ENCODE assay signal across 8 mouse cellular contexts in genomic region chr11:12025756-12026593, GRCm38 (mm10). TPM values are rescaled to one million over a fixed set of nuclear protein-coding genes. Genes with fewer than 3 reads are reported as not detected.
A peak's percentile ranks its signal among the peaks of the same experiment; 100 is the strongest.
DNase-seq lines count a peak whose midpoint lies in the region; ATAC-seq and TF ChIP-seq lines count a peak whose summit lies in the region.

No protein-coding gene starts in this region.

- WGBS in heart, embryonic 12.5 days = 72% methylated on average over 108 of the region's 108 CpGs
- 67% methylated on average over 108 of the region's 108 CpGs for WGBS in kidney, embryonic 15.5 days
- 54% methylated on average over 108 of the region's 108 CpGs for WGBS in limb, embryonic 13.5 days
- 61% methylated on average over 108 of the region's 108 CpGs for WGBS in midbrain, embryonic 13.5 days
- 40% methylated on average over 108 of the region's 108 CpGs for WGBS in stomach, embryonic 16.5 days

- H3K4me1 ChIP-seq in embryonic fibroblast, embryonic 13.5 days (ENCODE audit: control insufficient read depth, insufficient read depth, low read length) = no peaks in the 10 kb centered on the region
- peaks cover 13% of the 10 kb centered on the region; the same call in 1 of the 2 replicates for H3K4me1 ChIP-seq in heart, embryonic 12.5 days (replicated peaks)
- H3K4me1 ChIP-seq in kidney, embryonic 15.5 days = peaks cover 7% of the 10 kb centered on the region
- 0 out of 2 replicates have a peak, but pooled peaks cover 3% of the 10 kb centered on the region for H3K4me1 ChIP-seq in limb, embryonic 13.5 days
- no peaks in the 10 kb centered on the region for H3K4me1 ChIP-seq in midbrain, embryonic 13.5 days (replicated peaks)
- no peaks in the 10 kb centered on the region for H3K4me1 ChIP-seq in stomach, embryonic 16.5 days (ENCODE audit: control insufficient read depth, insufficient read depth, low read length)

- H3K4me3 ChIP-seq in embryonic fibroblast, embryonic 13.5 days (ENCODE audit: insufficient read depth, low read length) = no peak overlapping the region
- H3K4me3 ChIP-seq in heart, embryonic 12.5 days = peak overlapping the region; percentile 36
- H3K4me3 ChIP-seq in kidney, embryonic 15.5 days (replicated peaks) = peak overlapping the region; percentile 25
- H3K4me3 ChIP-seq in limb, embryonic 13.5 days = peak overlapping the region; percentile 30
- peak overlapping the region; percentile 44 for H3K4me3 ChIP-seq in midbrain, embryonic 13.5 days (replicated peaks)
- H3K4me3 ChIP-seq in stomach, embryonic 16.5 days (replicated peaks; ENCODE audit: low read length) = peak overlapping the region; percentile 31

- peak; percentile 60; the same call in 1 of the 2 replicates for TF ChIP-seq CTCF in embryonic fibroblast, embryonic 13.5 days (IDR thresholded peaks at IDR 0.05; ENCODE audit: borderline replicate concordance, insufficient read depth, low read length)

- no peak for TF ChIP-seq POLR2A in embryonic fibroblast, embryonic 13.5 days (IDR thresholded peaks at IDR 0.05; ENCODE audit: low read depth, low read length)

- no peak overlapping the region for H3K27ac ChIP-seq in embryonic fibroblast, embryonic 13.5 days (ENCODE audit: insufficient read depth, low read length)
- H3K27ac ChIP-seq in heart, embryonic 12.5 days (ENCODE audit: poor library complexity, severe bottlenecking) = no peak overlapping the region
- no peak overlapping the region for H3K27ac ChIP-seq in kidney, embryonic 15.5 days
- no peak overlapping the region for H3K27ac ChIP-seq in limb, embryonic 13.5 days
- H3K27ac ChIP-seq in midbrain, embryonic 13.5 days = peak overlapping the region; percentile 71
- H3K27ac ChIP-seq in stomach, embryonic 16.5 days (ENCODE audit: low read length) = no peak overlapping the region

- peaks cover 33% of the 10 kb centered on the region for H3K9me3 ChIP-seq in heart, embryonic 12.5 days (replicated peaks)
- peaks cover 46% of the 10 kb centered on the region for H3K9me3 ChIP-seq in kidney, embryonic 15.5 days (replicated peaks)
- H3K9me3 ChIP-seq in limb, embryonic 13.5 days = peaks cover 68% of the 10 kb centered on the region
- H3K9me3 ChIP-seq in midbrain, embryonic 13.5 days = peaks cover 28% of the 10 kb centered on the region
- peaks cover 44% of the 10 kb centered on the region for H3K9me3 ChIP-seq in stomach, embryonic 16.5 days (replicated peaks; ENCODE audit: control insufficient read depth, low read length)

- DNase-seq in CD4-positive, CD25-positive, alpha-beta regulatory T cell, adult 2 months (ENCODE audit: low read depth, low spot score) = peak; percentile 23

- no peak for ATAC-seq in CD4-positive, CD25-positive, alpha-beta regulatory T cell, adult 4 months
- peak; percentile 87 for ATAC-seq in heart, embryonic 12.5 days (ENCODE audit: insufficient number of reproducible peaks, low FRiP score)
- peak; percentile 96 for ATAC-seq in kidney, embryonic 15.5 days (replicated peaks; ENCODE audit: low FRiP score)
- peak; percentile 90 for ATAC-seq in limb, embryonic 13.5 days (ENCODE audit: low FRiP score, low read depth)
- ATAC-seq in midbrain, embryonic 13.5 days = peak; percentile 95
- peak; percentile 93 for ATAC-seq in stomach, embryonic 16.5 days (ENCODE audit: insufficient read depth, low FRiP score)

- H3K36me3 ChIP-seq in heart, embryonic 12.5 days = peaks cover 71% of the 10 kb centered on the region
- H3K36me3 ChIP-seq in kidney, embryonic 15.5 days = peaks cover 76% of the 10 kb centered on the region
- H3K36me3 ChIP-seq in limb, embryonic 13.5 days = peaks cover 91% of the 10 kb centered on the region
- peaks cover 31% of the 10 kb centered on the region for H3K36me3 ChIP-seq in midbrain, embryonic 13.5 days
- peaks cover 42% of the 10 kb centered on the region for H3K36me3 ChIP-seq in stomach, embryonic 16.5 days (ENCODE audit: control insufficient read depth, insufficient read depth, low read length)

- H3K4me2 ChIP-seq in heart, embryonic 12.5 days = peak overlapping the region; percentile 68
- H3K4me2 ChIP-seq in kidney, embryonic 15.5 days = peak overlapping the region; percentile 57
- peak overlapping the region; percentile 62 for H3K4me2 ChIP-seq in limb, embryonic 13.5 days (replicated peaks)
- H3K4me2 ChIP-seq in midbrain, embryonic 13.5 days (replicated peaks) = peak overlapping the region; percentile 55
- H3K4me2 ChIP-seq in stomach, embryonic 16.5 days (ENCODE audit: low read depth, low read length) = peak overlapping the region; percentile 51

- H3K9ac ChIP-seq in heart, embryonic 12.5 days = no peak overlapping the region
- no peak overlapping the region for H3K9ac ChIP-seq in kidney, embryonic 15.5 days
- no peak overlapping the region for H3K9ac ChIP-seq in limb, embryonic 13.5 days
- peak overlapping the region; percentile 59 for H3K9ac ChIP-seq in midbrain, embryonic 13.5 days (replicated peaks)
- no peak overlapping the region for H3K9ac ChIP-seq in stomach, embryonic 16.5 days (ENCODE audit: low read length)

- H3K27me3 ChIP-seq in heart, embryonic 12.5 days (replicated peaks) = peaks cover 73% of the 10 kb centered on the region
- H3K27me3 ChIP-seq in kidney, embryonic 15.5 days = peaks cover 95% of the 10 kb centered on the region
- peaks cover 95% of the 10 kb centered on the region for H3K27me3 ChIP-seq in limb, embryonic 13.5 days
- peaks cover 90% of the 10 kb centered on the region for H3K27me3 ChIP-seq in midbrain, embryonic 13.5 days
- peaks cover 60% of the 10 kb centered on the region for H3K27me3 ChIP-seq in stomach, embryonic 16.5 days (ENCODE audit: control insufficient read depth, insufficient read depth, low read length)

RNA-seq across cellular contexts. Expression of gene Grb10, which starts 12.5 kb away (rescaled TPM):
- polyA plus RNA-seq in CD4-positive, CD25-positive, alpha-beta regulatory T cell, adult 4 months (2017; shearing (Covaris generic)) = under 1 TPM in 1 of 2 experiments, not detected in 1; 0.20 TPM
- polyA plus RNA-seq in embryonic fibroblast, embryonic 13.5 days (2011; ENCODE audit: insufficient read length, low read depth, missing spikeins) = 618 and 784 TPM in 2 replicates
- polyA plus RNA-seq in heart, embryonic 12.5 days (2016; fragmentation: Nextera tagmentation; extraction: Ambion mirVana) = 817 and 830 TPM in 2 replicates
- polyA plus RNA-seq in kidney, embryonic 15.5 days (2015; fragmentation: Nextera tagmentation; extraction: Ambion mirVana) = 390 and 413 TPM in 2 replicates
- 539 and 614 TPM in 2 replicates for polyA plus RNA-seq in limb, embryonic 13.5 days (2015; fragmentation: Nextera tagmentation; extraction: Ambion mirVana)
- 132 and 149 TPM in 2 replicates for polyA plus RNA-seq in midbrain, embryonic 13.5 days (2015; fragmentation: Nextera tagmentation; extraction: Ambion mirVana)
- 361 and 397 TPM in 2 replicates for polyA plus RNA-seq in stomach, embryonic 16.5 days (2015; fragmentation: Nextera tagmentation; extraction: Ambion mirVana)

Comparison
In these comparisons a context has a peak if more than half of its experiments do, and no peak if none do; other contexts are left out.
1. RNA of gene Grb10, which starts 12.5 kb away (polyA plus RNA-seq): 817 to 830 TPM in heart, embryonic 12.5 days, 618 to 784 TPM in embryonic fibroblast, embryonic 13.5 days, 539 to 614 TPM in limb, embryonic 13.5 days, 390 to 413 TPM in kidney, embryonic 15.5 days, 361 to 397 TPM in stomach, embryonic 16.5 days and 132 to 149 TPM in midbrain, embryonic 13.5 days; 0.20 TPM in CD4-positive, CD25-positive, alpha-beta regulatory T cell, adult 4 months; every median in the first group is over 100 times any median in the second.
2. Peak in every context shown above with its lines, with median percentiles within 50 percentile points of each other: H3K4me2 ChIP-seq.